Mouse (Mus musculus) adrenal gland, adult (tissue): ENCODE data around the gene Wdr75.
A peak's percentile ranks its signal among the peaks of the same experiment; 100 is the strongest.

ENCODE experiments used
- DNase-seq, 2 experiments: peaks; one replicate each; pipeline ENCODE4 v3.0.0; 2022 to 2023; ENCODE audit warnings: low spot score in 1 of 2; ENCODE audit not compliant: inconsistent age in 2 of 2

Gene Wdr75

DNA sequence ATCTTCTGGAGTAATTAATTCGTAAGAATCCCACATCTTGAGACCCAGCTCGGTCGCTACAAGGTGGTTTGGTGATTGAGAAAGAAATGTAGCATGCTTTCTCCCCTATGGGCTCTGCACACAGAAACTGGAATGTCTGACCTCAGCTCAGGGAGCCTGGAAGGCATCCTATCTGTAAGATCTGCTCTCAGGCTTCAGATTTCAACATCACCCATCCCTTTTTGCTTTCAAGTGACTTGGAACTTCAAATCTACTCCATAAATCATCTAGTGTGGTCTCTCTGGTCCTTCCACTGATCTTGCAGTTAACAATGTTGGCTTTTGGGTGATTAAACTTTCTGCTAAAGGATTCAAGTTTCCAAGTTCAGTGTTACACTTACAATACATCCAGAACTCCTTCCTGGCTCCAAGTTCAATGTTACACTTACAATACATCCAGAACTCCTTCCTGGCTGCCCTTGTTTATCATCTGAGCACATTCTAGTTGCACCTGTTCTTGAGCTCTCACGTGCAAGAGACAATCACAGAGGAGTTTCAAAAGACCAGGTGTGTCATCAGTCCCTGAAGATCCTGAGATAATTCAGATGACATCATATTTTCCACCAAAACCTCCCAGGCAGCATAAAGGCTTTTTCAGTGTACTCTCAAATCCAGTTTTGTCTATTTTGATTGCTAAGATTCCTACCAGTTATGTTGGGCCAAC, 40.5 kb downstream of the Wdr75 start:
- DNase-seq = peak in 1 of 2 experiments; percentile 12

GRCm38 (mm10) chr1:45837736-45838135, 42.8 kb downstream of the Wdr75 start:
- DNase-seq = peak; percentile 85 to 93

DNA sequence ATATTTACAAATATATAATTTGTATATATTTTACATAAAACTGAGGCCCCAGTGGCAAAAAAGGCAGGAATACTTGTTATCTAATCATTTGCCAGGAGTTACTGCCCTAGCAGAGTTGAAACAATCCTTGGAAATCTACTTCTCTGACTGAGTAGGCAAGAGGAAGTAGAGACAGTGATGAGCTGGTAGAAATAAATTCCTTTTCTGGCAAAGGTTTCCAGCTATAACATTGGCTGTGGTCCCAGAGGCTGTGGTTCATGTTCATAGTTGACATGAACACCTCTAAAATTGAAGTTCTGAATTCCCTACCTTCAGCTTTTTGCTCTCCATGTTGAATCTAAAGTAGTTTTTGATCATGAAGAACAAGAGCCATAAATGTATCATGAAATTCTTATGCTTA, 43.3 kb downstream of the Wdr75 start:
- peak in 1 of 2 experiments; percentile 8 for DNase-seq

GRCm38 (mm10) chr1:45845466-45845865, 50.5 kb downstream of the Wdr75 start:
- no peak for DNase-seq

DNA sequence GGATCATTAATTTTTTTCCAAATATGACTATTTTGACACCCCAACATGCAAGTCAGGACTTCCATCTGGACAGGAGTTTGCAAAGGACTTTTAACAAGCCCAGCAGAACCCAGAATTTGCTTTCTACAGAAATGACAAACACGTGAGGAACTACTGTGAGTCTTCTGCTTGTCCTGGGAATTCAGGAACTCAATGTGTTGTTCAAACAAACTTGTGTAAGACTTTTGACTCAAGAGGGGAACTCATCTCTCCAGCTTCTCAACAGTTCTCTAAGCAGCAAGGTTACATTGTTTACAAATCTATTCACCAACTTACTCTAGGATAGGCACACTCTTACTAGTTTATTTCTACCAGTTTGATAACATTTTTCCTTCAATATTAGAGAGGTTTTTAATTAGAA, 63.1 kb downstream of the Wdr75 start:
- no peak for DNase-seq

DNA sequence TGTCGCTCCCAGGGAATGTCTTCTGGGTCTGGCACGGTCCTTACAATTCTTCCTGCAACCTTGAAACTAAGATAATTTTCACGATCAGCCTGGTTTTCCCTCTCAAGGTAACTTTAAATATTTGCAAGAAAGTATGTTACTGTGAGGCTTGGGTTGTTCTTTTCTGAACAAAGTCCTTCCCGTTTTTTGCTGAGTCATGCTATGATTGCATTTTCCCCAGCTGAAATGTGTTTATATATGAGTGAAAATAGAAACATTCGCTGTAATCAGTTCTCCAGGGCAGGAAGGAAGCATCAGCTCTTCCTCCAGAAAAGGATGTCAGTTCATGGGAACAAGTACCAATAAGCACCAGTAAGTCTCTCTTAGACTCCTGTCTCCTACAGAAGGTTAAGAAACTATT, 65.4 kb downstream of the Wdr75 start:
- peak in 1 of 2 experiments; percentile 72 for DNase-seq

GRCm38 (mm10) chr1:45861162-45861561, 66.2 kb downstream of the Wdr75 start:
- no peak for DNase-seq

DNA sequence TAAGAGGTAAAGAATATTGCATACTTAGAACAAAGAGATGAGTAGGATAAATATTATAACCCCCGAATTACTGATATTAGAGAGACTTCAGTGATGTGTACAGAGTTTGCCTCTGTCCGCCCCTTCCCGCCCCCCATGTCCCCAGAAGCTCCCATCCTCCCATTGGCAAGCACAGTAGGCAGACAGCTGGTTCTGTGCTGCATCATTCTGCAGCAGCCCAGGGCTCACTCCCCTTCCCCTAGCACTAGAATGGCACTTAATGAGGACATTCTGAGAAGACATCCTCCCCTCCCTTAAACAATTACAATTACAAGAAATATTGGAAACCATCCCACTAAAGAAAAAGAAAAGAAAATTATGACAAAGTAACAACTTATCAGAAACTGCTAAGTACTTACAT, 68.7 kb downstream of the Wdr75 start:
- no peak for DNase-seq

GRCm38 (mm10) chr1:45864564-45865014, 69.6 kb downstream of the Wdr75 start:
- DNase-seq = peak; percentile 12 to 58

DNA sequence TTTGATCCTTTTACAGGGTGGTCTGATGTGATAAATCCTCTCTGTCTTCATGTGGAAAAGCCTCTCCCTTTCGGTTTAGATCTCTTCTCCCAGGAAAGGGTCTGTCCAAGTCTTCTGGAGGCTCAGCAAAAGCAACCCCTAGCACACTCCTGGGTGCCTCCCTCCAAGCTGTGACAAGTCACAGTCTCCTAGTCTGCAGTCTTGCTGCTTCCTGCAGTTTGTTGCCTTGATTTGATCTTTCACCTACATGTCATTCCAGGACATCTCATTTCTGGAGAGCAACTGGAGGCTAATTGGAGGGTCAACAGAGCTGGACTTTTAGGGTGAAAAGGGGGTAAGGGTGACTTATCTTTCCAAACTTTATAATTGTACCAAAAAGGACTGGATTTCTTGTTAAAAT, 70.3 kb downstream of the Wdr75 start:
- DNase-seq = no peak

DNA sequence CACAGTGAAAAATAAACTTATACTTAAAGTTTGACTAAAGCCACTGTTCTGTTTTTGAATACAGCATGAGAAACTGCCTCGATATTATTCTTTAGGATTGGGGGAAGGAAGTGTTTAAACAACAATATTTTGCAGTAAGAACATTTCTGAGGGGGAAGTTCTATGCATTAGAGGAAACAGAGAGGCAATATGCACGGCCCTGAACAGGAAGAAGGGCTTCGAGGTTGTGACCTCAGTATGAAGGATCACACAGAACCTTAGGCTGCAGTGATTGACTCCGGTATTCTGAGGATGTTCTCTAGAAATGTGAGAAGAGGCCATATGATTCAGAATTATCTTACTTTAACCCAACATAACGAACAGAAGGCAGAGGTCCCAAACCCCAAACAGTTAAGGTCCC, 70.8 kb downstream of the Wdr75 start:
- no peak for DNase-seq

- no peak for DNase-seq
Measured at GRCm38 (mm10) chr1:45866288-45867018, 71.5 kb downstream of the Wdr75 start.

- DNase-seq = no peak
Measured at GRCm38 (mm10) chr1:45868050-45868449, 73.1 kb downstream of the Wdr75 start.

DNA sequence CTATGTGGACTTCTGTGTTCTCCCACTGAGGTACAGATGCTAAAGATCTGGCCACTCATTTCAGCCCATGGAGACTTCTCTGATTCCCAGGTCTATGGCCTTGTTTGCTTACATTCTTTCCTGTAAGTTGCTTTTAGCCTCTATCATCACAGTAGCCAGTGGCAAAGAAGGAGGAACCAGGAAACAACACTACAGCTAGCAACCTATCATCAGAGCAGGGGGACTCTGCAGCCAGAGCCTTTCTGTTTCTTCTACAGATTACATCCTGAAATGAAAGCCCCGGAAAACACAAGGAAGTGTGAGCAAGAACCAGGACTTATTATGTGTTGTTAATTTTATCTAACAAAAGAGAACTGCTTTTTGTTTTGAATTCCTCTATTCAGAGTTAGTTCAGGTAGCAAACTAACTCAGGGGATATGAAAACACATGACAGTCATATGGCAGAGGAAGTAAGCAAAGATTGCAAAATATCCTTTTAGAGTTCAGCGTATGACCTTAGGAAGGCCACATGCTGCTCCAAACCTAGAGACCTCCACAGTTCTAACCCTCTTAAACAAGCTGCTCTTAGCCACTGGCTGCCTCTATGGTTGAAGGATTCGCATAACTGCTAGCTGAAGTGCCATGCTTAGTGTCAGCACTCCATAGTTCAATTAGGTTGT, 73.6 kb downstream of the Wdr75 start:
- DNase-seq = no peak
